Mouse (Mus musculus) liver, embryonic 14.5 days (tissue): ENCODE data around the gene 4930562C15Rik.

Source experiments
- CTCF ChIP-seq: IDR thresholded peaks from 2 replicates; pipeline ENCODE4 v1.5.1; 2016; ENCODE audit warnings: antibody characterized with exemption, low read depth, control low read depth
- EP300 ChIP-seq: IDR thresholded peaks from 2 replicates; pipeline ENCODE4 v1.6.1; 2016; ENCODE audit warnings: antibody characterized with exemption, low read depth

DNA sequence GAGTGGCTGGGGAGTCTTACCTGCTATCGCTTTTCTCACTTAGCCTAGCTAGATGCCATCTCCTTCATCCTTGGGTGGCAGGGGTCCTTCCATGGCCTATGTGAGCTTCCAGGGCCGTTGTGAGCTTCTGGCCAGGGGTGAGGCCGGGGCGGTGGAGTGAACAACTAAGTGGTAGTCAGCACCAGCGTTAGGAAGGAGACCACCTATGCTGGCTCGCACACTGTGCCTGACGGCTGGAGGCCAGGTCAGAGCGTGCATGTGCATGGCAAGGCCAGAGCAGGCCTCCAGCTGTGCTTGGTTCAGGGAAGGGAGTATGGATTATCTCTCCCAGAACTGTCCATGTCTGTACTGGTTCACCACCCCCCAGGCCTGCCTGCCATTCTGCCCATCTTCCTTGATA, 28.5 kb downstream of the 4930562C15Rik start:
- TF ChIP-seq EP300 (no peak), CTCF (no peak)
